Mouse (Mus musculus): ENCODE measurements around the gene Slc25a21. TPM values are rescaled to one million over a fixed set of nuclear protein-coding genes. Genes with fewer than 3 reads are reported as not detected.

The Slc25a21 gene
- polyA plus RNA-seq, 1 experiment from 2014 or later = 1.2 TPM

DNA sequence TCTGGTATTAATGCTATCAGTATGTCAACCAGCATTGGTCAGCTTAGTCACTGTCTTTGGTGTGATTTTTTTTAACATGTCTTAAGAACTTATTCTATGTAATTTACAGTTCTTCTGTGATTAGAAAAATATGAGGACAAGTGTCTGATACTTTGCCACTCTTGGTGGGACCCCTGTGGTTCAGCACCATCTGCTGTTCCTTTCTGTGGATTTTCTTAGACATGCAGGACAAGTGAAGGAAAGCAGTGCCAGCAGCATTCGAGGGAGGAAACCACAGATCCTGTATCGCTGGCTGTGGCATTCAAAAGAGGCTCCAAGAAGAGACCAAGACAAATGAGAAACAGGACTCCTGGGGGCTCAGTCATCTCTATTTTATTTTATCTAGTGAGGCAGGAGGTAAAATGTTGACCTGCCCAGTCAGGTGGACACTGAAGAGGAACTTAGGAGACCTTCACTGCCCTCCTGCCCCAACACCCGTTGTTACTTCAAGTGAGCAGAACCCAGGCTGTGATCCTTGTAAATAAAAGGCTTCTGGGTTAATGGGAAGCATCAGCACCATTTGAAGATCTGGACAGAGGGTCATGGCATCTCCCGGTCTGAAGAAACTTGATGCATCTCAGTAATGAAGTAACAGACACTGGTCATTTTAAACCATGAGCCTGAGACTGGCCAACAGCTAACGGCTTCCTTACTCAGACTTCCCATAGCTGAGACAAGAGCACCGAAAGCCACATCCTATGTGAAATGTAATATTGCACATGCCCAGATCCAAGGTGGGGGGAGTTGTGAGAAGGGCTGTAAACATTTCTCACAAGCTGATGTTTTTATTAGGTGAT is 306.2 kb downstream of the Slc25a21 start:
- no peaks in the 10 kb centered on the region for H3K4me1 ChIP-seq (replicated peaks; ENCODE audit: control insufficient read depth, insufficient read depth)
- H3K36me3 ChIP-seq (ENCODE audit: control insufficient read depth, insufficient read depth, low read length) = no peaks in the 10 kb centered on the region
- H3K9me3 ChIP-seq (ENCODE audit: control insufficient read depth, low read length) = no peaks in the 10 kb centered on the region
- TF ChIP-seq CTCF (IDR thresholded peaks at IDR 0.05; ENCODE audit: low read depth) (no peak), EP300 (optimal IDR thresholded peaks at IDR 0.05) (no peak)
- whole genome bisulfite sequencing = 64% methylated on average over 6 of the region's 6 CpGs
- no peak overlapping the region for H3K4me2 ChIP-seq (replicated peaks; ENCODE audit: low read depth)
- no peaks in the 10 kb centered on the region for H3K27me3 ChIP-seq (ENCODE audit: control insufficient read depth, insufficient read depth, low read length)
- no peak for DNase-seq (ENCODE audit: low spot score)
- no peak overlapping the region for H3K9ac ChIP-seq (ENCODE audit: low read length)
- H3K4me3 ChIP-seq (ENCODE audit: low read depth, low read length) = no peak overlapping the region
- ATAC-seq (ENCODE audit: low FRiP score, low TSS enrichment) = no peak
- H3K27ac ChIP-seq (replicated peaks) = no peak overlapping the region

- Histone ChIP-seq H3K27ac (replicated peaks) (no peak overlapping the region), H3K4me3 (ENCODE audit: low read depth, low read length) (no peak overlapping the region), H3K4me2 (replicated peaks; ENCODE audit: low read depth) (no peak overlapping the region), H3K9me3 (ENCODE audit: control insufficient read depth, low read length) (no peaks in the 10 kb centered on the region), H3K4me1 (replicated peaks; ENCODE audit: control insufficient read depth, insufficient read depth) (no peaks in the 10 kb centered on the region), H3K9ac (ENCODE audit: low read length) (no peak overlapping the region), H3K36me3 (ENCODE audit: control insufficient read depth, insufficient read depth, low read length) (no peaks in the 10 kb centered on the region), H3K27me3 (ENCODE audit: control insufficient read depth, insufficient read depth, low read length) (no peaks in the 10 kb centered on the region)
- ATAC-seq (ENCODE audit: low FRiP score, low TSS enrichment) (no peak), DNase-seq (ENCODE audit: low spot score) (no peak)
- WGBS = 67% methylated on average over 3 of the region's 3 CpGs
- no peak for TF ChIP-seq EP300 (optimal IDR thresholded peaks at IDR 0.05)
- no peak for TF ChIP-seq CTCF (IDR thresholded peaks at IDR 0.05; ENCODE audit: low read depth)
Observed at GRCm38 (mm10) chr12:56877796-56878195, 319.5 kb downstream of the Slc25a21 start.

DNA sequence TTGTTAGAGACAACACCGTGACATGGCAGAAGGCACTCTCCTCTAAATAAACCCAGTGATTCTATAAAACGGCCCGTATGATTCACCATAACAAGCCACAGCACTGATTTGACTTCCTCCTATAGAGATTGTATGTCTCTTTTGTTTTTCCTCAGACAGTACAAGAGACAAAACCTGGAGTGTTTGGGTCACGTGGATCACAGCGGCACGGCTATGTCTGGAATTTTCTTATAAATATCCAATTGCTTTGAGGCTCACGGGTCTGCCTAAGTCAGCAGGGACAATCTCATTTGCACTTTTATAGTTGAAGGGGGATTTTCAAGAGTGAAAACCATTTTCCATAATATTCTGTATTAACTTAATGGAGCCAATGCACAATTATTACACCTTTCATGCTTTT is 320.7 kb downstream of the Slc25a21 start:
- WGBS = 47% methylated on average over 7 of the region's 7 CpGs
- no peak overlapping the region for H3K4me2 ChIP-seq (replicated peaks; ENCODE audit: low read depth)

GRCm38 (mm10) chr12:56873204-56873603 is 324.1 kb downstream of the Slc25a21 start:
- Histone ChIP-seq H3K27ac (replicated peaks) (no peak overlapping the region), H3K4me1 (replicated peaks; ENCODE audit: control insufficient read depth, insufficient read depth) (no peaks in the 10 kb centered on the region), H3K4me2 (replicated peaks; ENCODE audit: low read depth) (no peak overlapping the region), H3K36me3 (ENCODE audit: control insufficient read depth, insufficient read depth, low read length) (no peaks in the 10 kb centered on the region), H3K9me3 (ENCODE audit: control insufficient read depth, low read length) (no peaks in the 10 kb centered on the region), H3K9ac (ENCODE audit: low read length) (no peak overlapping the region), H3K27me3 (ENCODE audit: control insufficient read depth, insufficient read depth, low read length) (no peaks in the 10 kb centered on the region), H3K4me3 (ENCODE audit: low read depth, low read length) (no peak overlapping the region)
- no peak for DNase-seq (ENCODE audit: low spot score)
- no peak for ATAC-seq (ENCODE audit: low FRiP score, low TSS enrichment)
- TF ChIP-seq CTCF (IDR thresholded peaks at IDR 0.05; ENCODE audit: low read depth) = no peak
- no peak for TF ChIP-seq EP300 (optimal IDR thresholded peaks at IDR 0.05)

More for the DNA sequence above, 320.7 kb downstream of the Slc25a21 start:
- TF ChIP-seq EP300 (optimal IDR thresholded peaks at IDR 0.05) (no peak), CTCF (IDR thresholded peaks at IDR 0.05; ENCODE audit: low read depth) (no peak)
- DNase-seq (ENCODE audit: low spot score) (no peak), ATAC-seq (ENCODE audit: low FRiP score, low TSS enrichment) (no peak)
- H3K27ac ChIP-seq (replicated peaks) = no peak overlapping the region
- no peaks in the 10 kb centered on the region for H3K4me1 ChIP-seq (replicated peaks; ENCODE audit: control insufficient read depth, insufficient read depth)
- no peaks in the 10 kb centered on the region for H3K9me3 ChIP-seq (ENCODE audit: control insufficient read depth, low read length)
- H3K9ac ChIP-seq (ENCODE audit: low read length) = no peak overlapping the region
- H3K27me3 ChIP-seq (ENCODE audit: control insufficient read depth, insufficient read depth, low read length) = no peaks in the 10 kb centered on the region
- H3K36me3 ChIP-seq (ENCODE audit: control insufficient read depth, insufficient read depth, low read length) = no peaks in the 10 kb centered on the region
- H3K4me3 ChIP-seq (ENCODE audit: low read depth, low read length) = no peak overlapping the region

DNA sequence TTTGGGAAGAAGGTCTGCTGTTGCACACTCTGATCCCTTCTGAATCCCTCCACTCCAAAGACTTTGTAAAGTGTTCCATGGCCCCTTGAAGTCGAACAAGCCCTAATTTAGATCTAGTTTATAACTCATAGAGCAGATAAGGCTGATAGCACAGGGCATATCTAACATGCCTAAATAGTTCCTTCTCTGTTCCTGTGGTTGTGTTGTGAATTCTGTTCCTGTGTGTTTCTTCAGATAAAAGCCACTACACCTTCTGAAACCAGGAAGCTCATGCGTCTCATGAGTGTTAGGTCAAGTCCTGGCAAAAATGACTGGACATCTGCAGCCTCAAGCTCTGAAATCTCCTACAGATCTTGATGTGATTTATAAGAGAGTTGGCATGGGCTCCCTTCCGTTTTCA is 326.7 kb downstream of the Slc25a21 start:
- H3K9me3 ChIP-seq (ENCODE audit: control insufficient read depth, low read length) = no peaks in the 10 kb centered on the region
- no peak for DNase-seq (ENCODE audit: low spot score)
- H3K36me3 ChIP-seq (ENCODE audit: control insufficient read depth, insufficient read depth, low read length) = no peaks in the 10 kb centered on the region
- no peak for ATAC-seq (ENCODE audit: low FRiP score, low TSS enrichment)
- WGBS = 72% methylated on average over 3 of the region's 3 CpGs
- H3K27me3 ChIP-seq (ENCODE audit: control insufficient read depth, insufficient read depth, low read length) = no peaks in the 10 kb centered on the region
- H3K4me2 ChIP-seq (replicated peaks; ENCODE audit: low read depth) = no peak overlapping the region
- no peak overlapping the region for H3K9ac ChIP-seq (ENCODE audit: low read length)
- no peak overlapping the region for H3K27ac ChIP-seq (replicated peaks)
- H3K4me3 ChIP-seq (ENCODE audit: low read depth, low read length) = no peak overlapping the region
- H3K4me1 ChIP-seq (replicated peaks; ENCODE audit: control insufficient read depth, insufficient read depth) = no peaks in the 10 kb centered on the region
- TF ChIP-seq CTCF (IDR thresholded peaks at IDR 0.05; ENCODE audit: low read depth) = no peak
- no peak for TF ChIP-seq EP300 (optimal IDR thresholded peaks at IDR 0.05)

DNA sequence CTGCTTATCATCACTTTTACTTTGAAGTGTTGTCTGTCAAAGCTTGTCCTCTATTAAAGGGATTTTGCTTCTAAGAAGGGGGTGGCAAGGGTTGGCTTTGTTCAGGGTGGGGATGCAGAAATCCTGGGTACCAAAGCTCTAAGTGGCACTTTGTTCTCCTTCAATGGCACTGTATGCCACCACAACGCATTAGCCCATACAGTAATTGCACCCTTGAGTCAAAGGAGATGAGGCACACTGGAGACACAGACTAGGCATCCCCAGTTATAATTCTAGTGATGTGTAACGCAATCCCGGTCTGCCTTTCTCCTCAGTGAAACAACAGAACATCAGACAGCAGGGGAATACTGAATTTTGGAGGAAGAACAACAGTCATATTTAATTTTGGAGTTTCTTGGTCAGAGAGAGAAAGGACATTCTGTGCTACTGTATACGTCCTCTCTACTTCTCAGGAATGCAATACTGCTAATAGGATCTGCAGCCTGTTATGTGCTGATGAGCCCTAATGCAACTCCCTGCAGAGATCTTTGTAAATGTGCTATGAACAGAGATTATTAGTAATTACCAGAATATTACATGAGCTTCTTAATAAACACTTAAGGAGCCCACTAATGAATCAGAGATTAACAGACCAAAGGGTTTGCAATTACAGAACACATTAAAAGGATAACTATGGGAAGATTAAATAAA is 333.3 kb downstream of the Slc25a21 start:
- no peaks in the 10 kb centered on the region for H3K27me3 ChIP-seq (ENCODE audit: control insufficient read depth, insufficient read depth, low read length)
- WGBS = 72% methylated on average over 4 of the region's 4 CpGs
- no peak overlapping the region for H3K9ac ChIP-seq (ENCODE audit: low read length)
- H3K4me3 ChIP-seq (ENCODE audit: low read depth, low read length) = no peak overlapping the region
- H3K4me2 ChIP-seq (replicated peaks; ENCODE audit: low read depth) = no peak overlapping the region
- no peak overlapping the region for H3K27ac ChIP-seq (replicated peaks)
- H3K4me1 ChIP-seq (replicated peaks; ENCODE audit: control insufficient read depth, insufficient read depth) = no peaks in the 10 kb centered on the region
- no peak for ATAC-seq (ENCODE audit: low FRiP score, low TSS enrichment)
- H3K9me3 ChIP-seq (ENCODE audit: control insufficient read depth, low read length) = no peaks in the 10 kb centered on the region
- no peak for DNase-seq (ENCODE audit: low spot score)
- no peaks in the 10 kb centered on the region for H3K36me3 ChIP-seq (ENCODE audit: control insufficient read depth, insufficient read depth, low read length)
- TF ChIP-seq CTCF (IDR thresholded peaks at IDR 0.05; ENCODE audit: low read depth) (no peak), EP300 (optimal IDR thresholded peaks at IDR 0.05) (no peak)
